Mouse (Mus musculus) spleen, adult 2 months (tissue): ENCODE data around the gene Thada. TPM values are rescaled to one million over a fixed set of nuclear protein-coding genes. Genes with fewer than 3 reads are reported as not detected.

ENCODE experiments used
- DNase-seq, 2 experiments: peaks; one replicate each; pipeline versions ENCODE4 v3.0.0 to v3.0.0-alpha.2; 2012 to 2021; ENCODE audit warnings: low spot score in 2 of 2, low read depth in 1 of 2
- H3K27ac ChIP-seq: fragments of 200-500 bp; 2 replicates; pipeline ENCODE4 v1.5.1; 2012; ENCODE audit warnings: low read length, inconsistent platforms; ENCODE audit not compliant: insufficient read depth
- H3K27me3 ChIP-seq: fragments of 200-500 bp; 2 replicates; pipeline ENCODE4 v1.6.1; 2012; ENCODE audit warnings: mild to moderate bottlenecking, moderate library complexity, low read length, inconsistent platforms; ENCODE audit not compliant: control insufficient read depth, insufficient read depth
- H3K36me3 ChIP-seq: fragments of 200-500 bp; 2 replicates; pipeline ENCODE4 v1.6.1; 2012; ENCODE audit warnings: mild to moderate bottlenecking, low read length, inconsistent platforms; ENCODE audit not compliant: control insufficient read depth, insufficient read depth
- H3K4me1 ChIP-seq: fragments of 200-500 bp; 2 replicates; pipeline ENCODE4 v1.6.1; 2011; ENCODE audit warnings: inconsistent platforms; ENCODE audit not compliant: control insufficient read depth, insufficient read depth, insufficient read length
- H3K4me3 ChIP-seq: fragments of 200-500 bp; 2 replicates; pipeline ENCODE4 v1.5.1; 2011; ENCODE audit warnings: mild to moderate bottlenecking, inconsistent platforms; ENCODE audit not compliant: insufficient read depth, insufficient read length; ENCODE audit errors: extremely low read depth
- CTCF ChIP-seq: fragments of 200-500 bp; IDR thresholded peaks from 2 replicates; pipeline ENCODE4 v1.5.1; 2011; ENCODE audit warnings: mild to moderate bottlenecking, inconsistent platforms; ENCODE audit not compliant: insufficient read depth, insufficient read length, insufficient replicate concordance; ENCODE audit errors: extremely low read depth
- POLR2A ChIP-seq: fragments of 200-500 bp; IDR thresholded peaks from 2 replicates; pipeline ENCODE4 v1.6.1; 2011; ENCODE audit warnings: low read depth, low read length, inconsistent platforms
- WGBS: fragments of 180-500 bp; shearing (Covaris S2); methylation state at CpG from one replicate; pipeline ENCODE4 v1.1.7; 2018; 5-methylcytosine and 5-hydroxymethylcytosine counted together
- polyA plus RNA-seq: library from polyadenylated mRNA; depleted of rRNA; stranded (reverse); fragments of >200 nt; gene quantifications from 2 replicates; pipeline ENCODE4 v1.2.3, GENCODE M21; 2012; rRNA removed

The Thada gene
- 17.2 and 17.4 TPM in 2 replicates for polyA plus RNA-seq

DNA sequence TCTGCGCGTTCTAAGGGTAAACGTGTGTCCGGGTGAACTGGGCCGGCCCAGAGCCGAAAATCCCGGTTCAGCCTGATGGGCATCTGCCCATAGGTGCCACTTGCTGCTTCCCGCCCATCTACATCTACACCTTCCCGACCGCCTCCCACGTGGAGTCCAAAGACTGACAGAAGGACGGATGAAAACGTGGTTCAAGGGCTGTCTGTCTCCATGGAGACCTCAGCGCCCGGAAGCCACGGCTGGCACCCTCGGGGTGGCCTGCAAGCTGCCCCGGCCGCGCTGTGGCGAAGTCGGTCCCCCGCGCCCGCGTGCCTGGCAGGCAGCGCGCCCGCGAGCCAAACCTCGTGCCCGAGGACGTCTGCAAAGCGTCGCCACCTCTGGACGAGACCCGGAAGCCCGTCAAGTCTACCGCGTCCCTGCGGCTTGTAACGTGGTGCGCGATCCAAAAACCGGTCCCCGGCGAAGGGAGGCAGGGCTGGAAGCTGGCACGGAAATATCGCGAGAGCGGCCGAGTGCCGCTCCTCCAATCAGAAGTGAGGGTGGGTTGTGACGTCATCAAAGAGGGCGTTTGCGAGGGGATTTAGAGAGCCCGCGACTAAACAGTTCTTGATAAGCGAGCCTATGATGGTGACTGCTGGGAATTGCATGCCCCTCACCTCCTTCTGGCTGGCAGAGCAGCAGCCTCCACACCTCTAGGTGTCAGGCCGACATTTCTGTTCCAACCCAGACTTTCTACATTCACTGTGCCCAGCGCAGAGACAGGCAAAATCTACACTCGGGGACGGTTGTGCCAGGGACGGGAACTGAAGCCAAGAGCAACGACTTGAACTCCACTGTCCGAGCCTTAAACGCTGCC lies at the start of gene Thada:
Thada (minus strand) TSS at position 453 of the 856 bp plus-strand sequence.
- TF ChIP-seq CTCF (no peak), POLR2A (peak; percentile 27; the same call in 1 of the 2 replicates)
- DNase-seq, result peak; percentile 96
- peaks cover 2% of the 10 kb centered on the region; the same call in 1 of the 2 replicates for H3K4me1 ChIP-seq
- under 1% methylated on average over 67 of the region's 67 CpGs for WGBS
- H3K4me3 ChIP-seq, result peak within 1 kb of the TSS; percentile 88
- H3K36me3 ChIP-seq, result 0 out of 2 replicates have a peak, but pooled peaks cover 1% of the 10 kb centered on the region
- H3K27ac ChIP-seq, result peak within 1 kb of the TSS; percentile 70
- no peaks in the 10 kb centered on the region for H3K27me3 ChIP-seq

DNA sequence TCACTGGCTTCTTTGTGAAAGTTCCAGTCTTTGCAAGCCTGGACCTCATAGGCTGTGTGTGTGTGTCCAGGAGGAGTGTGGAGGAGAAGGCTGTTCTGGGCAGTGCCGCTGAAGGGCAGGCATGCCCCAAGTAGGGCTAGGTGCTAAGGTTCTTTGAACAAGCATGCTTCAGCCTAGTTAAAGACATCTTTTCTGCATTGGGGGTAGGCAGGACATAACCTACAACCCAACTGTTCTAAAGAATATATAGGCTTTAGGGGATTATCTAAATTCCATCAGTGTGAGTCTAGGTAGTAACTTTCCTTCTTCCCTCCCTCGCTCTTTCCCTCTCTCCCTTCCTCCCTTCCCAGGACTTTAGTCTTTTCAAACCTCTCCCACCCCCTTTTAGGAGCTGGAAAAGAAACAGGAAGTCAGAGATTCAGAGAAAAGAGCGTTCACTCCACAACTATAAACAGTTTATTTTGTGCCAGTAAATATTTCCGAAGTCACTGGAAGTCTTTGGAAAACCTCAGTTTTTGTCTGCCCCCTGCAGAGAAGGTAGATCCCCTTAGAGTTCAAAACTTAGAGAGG lies 46.6 kb upstream of the Thada start:
- DNase-seq, result no peak
- TF ChIP-seq CTCF, result no peak
- no peak for TF ChIP-seq POLR2A
- peak overlapping the region; percentile 28; the same call in 1 of the 2 replicates for H3K4me3 ChIP-seq
- H3K27ac ChIP-seq, result peak overlapping the region; percentile 48; the same call in 1 of the 2 replicates
- no peaks in the 10 kb centered on the region for H3K36me3 ChIP-seq
- 16% methylated on average over 4 of the region's 4 CpGs for WGBS
- H3K4me1 ChIP-seq, result no peaks in the 10 kb centered on the region; the same call in 1 of the 2 replicates
- H3K27me3 ChIP-seq, result peaks cover 9% of the 10 kb centered on the region

DNA sequence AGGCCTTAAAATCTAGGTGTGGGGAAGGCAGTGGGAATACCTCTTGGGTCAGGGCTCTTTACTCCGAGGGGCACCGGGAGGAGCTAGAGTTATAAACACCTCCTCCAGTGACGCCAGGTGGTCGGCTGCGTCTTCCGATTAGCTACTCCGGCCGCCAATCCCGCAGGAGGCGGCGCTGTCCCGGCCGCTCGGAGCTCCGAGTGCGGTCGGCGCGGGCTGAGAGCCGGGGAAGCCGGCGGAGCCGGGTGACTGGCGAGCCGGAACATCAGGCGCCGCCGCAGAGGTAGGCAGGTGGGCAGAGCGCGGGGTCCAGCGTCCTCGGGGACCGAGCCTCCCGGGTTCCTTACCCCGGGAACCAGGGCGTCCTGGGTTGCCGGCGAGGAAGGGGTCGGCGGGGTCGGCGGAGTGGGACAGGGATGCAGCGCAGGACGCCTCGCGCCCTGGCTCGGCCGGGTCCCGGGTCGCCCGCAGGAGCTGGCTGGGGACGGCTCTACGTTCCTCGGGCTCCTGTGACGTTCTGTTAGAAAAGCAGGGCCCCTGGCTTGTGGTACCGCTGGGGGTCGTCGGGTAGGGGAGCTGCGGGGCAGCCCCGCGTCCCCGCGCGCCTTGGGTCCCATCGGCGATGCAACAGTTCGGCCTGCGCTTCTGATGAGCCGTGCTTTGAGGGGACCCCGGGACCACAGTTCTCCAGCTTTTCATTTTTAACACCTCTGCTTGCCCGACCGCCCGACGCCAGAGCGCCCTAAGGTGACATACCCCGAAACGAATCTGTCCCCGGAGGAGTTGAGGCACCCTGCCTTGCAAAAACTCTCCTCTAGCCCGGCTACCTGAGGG lies 45.9 kb upstream of the Thada start, which contains the start of gene Plekhh2:
Plekhh2 (plus strand) TSS at position 214 of the 834 bp plus-strand sequence.
- TF ChIP-seq CTCF (no peak), POLR2A (no peak)
- H3K27ac ChIP-seq, result peak within 1 kb of the TSS; percentile 48; the same call in 1 of the 2 replicates
- 2% methylated on average over 75 of the region's 79 CpGs for WGBS
- peaks cover 9% of the 10 kb centered on the region for H3K27me3 ChIP-seq
- H3K4me1 ChIP-seq, result no peaks in the 10 kb centered on the region; the same call in 1 of the 2 replicates
- H3K4me3 ChIP-seq, result peak within 1 kb of the TSS; percentile 28; the same call in 1 of the 2 replicates
- peak in 1 of 2 experiments; percentile 4 for DNase-seq
- no peaks in the 10 kb centered on the region for H3K36me3 ChIP-seq

DNA sequence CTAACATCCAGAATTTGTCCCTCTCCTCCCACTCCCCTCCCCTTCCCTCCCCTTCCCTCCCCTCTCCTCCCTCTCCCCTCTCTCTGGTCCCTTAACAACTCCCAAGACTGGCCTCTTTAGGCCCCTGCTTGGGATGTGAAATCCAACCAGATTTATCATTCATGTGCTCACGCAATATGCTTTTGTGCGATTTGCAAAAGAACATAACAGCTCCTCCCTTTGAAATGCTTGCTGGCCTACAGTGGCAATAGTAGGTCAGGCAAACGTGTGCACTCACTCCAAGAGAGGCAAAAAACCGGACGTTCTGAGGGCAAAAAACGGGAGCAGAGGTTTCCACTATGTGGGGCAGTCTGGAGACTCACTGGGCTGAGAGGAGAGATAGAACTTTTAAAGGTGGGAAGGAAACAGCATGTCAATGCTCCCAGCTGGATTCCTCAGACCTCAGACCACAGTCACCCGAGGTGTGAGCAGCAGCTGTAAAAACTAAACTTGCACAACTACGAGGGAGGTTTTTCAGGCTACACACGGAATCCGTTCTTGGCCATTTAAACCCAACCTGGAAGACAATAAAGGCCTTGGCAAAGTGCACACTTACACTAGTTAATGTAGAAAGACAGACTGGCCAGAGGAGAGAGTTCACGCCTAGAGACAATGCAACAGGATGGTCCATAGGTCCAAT lies 45.1 kb upstream of the Thada start:
- Histone ChIP-seq H3K4me3 (no peak overlapping the region), H3K27me3 (peaks cover 9% of the 10 kb centered on the region), H3K4me1 (no peaks in the 10 kb centered on the region; the same call in 1 of the 2 replicates), H3K27ac (no peak overlapping the region), H3K36me3 (no peaks in the 10 kb centered on the region)
- TF ChIP-seq POLR2A (no peak), CTCF (no peak)
- DNase-seq, result no peak
- WGBS, result 63% methylated on average over 11 of the region's 11 CpGs

DNA sequence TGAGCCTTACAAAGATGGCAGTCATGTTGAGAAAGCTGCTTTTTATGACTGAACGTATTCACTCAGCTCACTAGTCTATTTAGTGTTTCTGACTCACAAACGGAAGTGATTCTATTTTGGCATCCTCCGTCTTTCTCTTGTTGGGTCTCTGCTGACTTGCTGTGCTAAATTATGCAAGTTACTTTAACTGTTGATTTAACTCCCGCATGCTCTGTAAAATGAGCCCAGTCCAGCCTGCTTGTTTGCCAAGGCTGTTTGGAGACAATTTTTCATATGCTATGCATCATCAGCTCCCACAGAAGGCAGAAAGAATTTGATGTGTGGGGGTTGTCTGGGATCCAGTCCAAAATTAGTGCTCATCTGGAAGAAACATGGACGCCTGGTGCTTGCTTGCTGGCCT lies 44.4 kb upstream of the Thada start:
- peaks cover 9% of the 10 kb centered on the region for H3K27me3 ChIP-seq
- no peak overlapping the region for H3K4me3 ChIP-seq

DNA sequence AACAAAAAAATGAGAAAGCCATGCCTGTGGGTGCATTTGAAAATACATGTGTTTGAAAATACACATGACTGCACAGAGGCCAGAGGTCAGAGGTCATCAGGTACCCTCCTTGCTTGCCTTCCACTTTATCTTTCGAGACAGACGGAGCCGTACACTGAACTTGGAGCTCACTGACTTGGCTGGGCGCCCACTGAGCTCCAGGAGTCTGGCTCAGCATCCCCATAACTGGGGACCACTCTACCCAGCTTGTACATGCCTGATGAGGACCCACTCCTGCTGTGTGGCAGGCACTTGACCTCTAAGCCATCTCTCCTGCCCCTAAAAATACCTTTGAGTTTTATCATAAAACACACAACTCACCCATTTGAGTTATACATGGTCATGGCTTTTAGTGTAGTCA lies 43.2 kb upstream of the Thada start:
- Histone ChIP-seq H3K36me3 (no peaks in the 10 kb centered on the region), H3K4me1 (no peaks in the 10 kb centered on the region; the same call in 1 of the 2 replicates), H3K27ac (no peak overlapping the region), H3K4me3 (no peak overlapping the region), H3K27me3 (peaks cover 9% of the 10 kb centered on the region)
- DNase-seq, result no peak
- no peak for TF ChIP-seq POLR2A
- TF ChIP-seq CTCF, result no peak
- 80% methylated on average over 4 of the region's 4 CpGs for WGBS

More for the DNA sequence above, 44.4 kb upstream of the Thada start:
- Histone ChIP-seq H3K27ac (no peak overlapping the region), H3K4me1 (no peaks in the 10 kb centered on the region; the same call in 1 of the 2 replicates), H3K36me3 (no peaks in the 10 kb centered on the region)
- no peak for DNase-seq
- TF ChIP-seq POLR2A, result no peak
- TF ChIP-seq CTCF, result no peak
- 63% methylated on average over 5 of the region's 5 CpGs for WGBS
